Mouse (Mus musculus) MEL (cell line): ENCODE data around the gene Ror1. TPM values are rescaled to one million over a fixed set of nuclear protein-coding genes. Genes with fewer than 3 reads are reported as not detected.

Source experiments
- DNase-seq: peaks from one replicate; pipeline ENCODE4 v3.0.0; 2011; ENCODE audit warnings: low read depth, low spot score
- H3K27ac ChIP-seq: 2 replicates; pipeline ENCODE4 v1.5.1; 2012; ENCODE audit warnings: low read depth, mild to moderate bottlenecking, control low read depth, low read length, moderate library complexity; ENCODE audit not compliant: control insufficient read depth
- H3K27me3 ChIP-seq, 2 experiments: fragments of 150-350 bp in 1 of 2; sonication (generic) in 1 of 2; 2 replicates each; pipeline ENCODE4 v1.6.1; 2012; ENCODE audit warnings: low read length in 2 of 2, mild to moderate bottlenecking in 2 of 2, improper control_type of control experiment in 1 of 2, moderate library complexity in 1 of 2; ENCODE audit not compliant: insufficient read depth in 2 of 2, control insufficient read depth in 1 of 2
- H3K36me3 ChIP-seq, 2 experiments: 2 replicates each; pipeline ENCODE4 v1.6.1; 2012 to 2014; ENCODE audit warnings: low read length in 2 of 2, improper control_type of control experiment in 1 of 2, inconsistent platforms in 1 of 2, mild to moderate bottlenecking in 1 of 2; ENCODE audit not compliant: insufficient read depth in 2 of 2, control insufficient read depth in 1 of 2
- H3K4me1 ChIP-seq, 2 experiments: fragments of 150-350 bp in 1 of 2; sonication (generic) in 1 of 2; 2 replicates each; pipeline ENCODE4 v1.6.1; 2012; ENCODE audit warnings: low read length in 2 of 2, improper control_type of control experiment in 1 of 2, mild to moderate bottlenecking in 1 of 2; ENCODE audit not compliant: insufficient read depth in 2 of 2, control insufficient read depth in 1 of 2
- H3K4me3 ChIP-seq, 2 experiments: fragments of 150-350 bp in 1 of 2; sonication (generic) in 1 of 2; 2 replicates each; pipeline ENCODE4 v1.5.1; 2012; ENCODE audit warnings: low read depth in 2 of 2, low read length in 2 of 2, mild to moderate bottlenecking in 2 of 2, moderate library complexity in 2 of 2, control low read depth in 1 of 2, improper control_type of control experiment in 1 of 2; ENCODE audit not compliant: control insufficient read depth in 1 of 2, insufficient read depth in 1 of 2
- H3K79me2 ChIP-seq: 2 replicates; pipeline ENCODE4 v1.6.1; 2012; ENCODE audit warnings: mild to moderate bottlenecking, low read length, moderate library complexity; ENCODE audit not compliant: control insufficient read depth, poor library complexity, insufficient read depth
- H3K9ac ChIP-seq: 2 replicates; pipeline ENCODE4 v1.6.1; 2012; ENCODE audit warnings: low read depth, mild to moderate bottlenecking, control low read depth, low read length, moderate library complexity; ENCODE audit not compliant: control insufficient read depth, poor library complexity, severe bottlenecking
- H3K9me3 ChIP-seq: fragments of 150-350 bp; sonication (generic); replicated peaks from 2 replicates; pipeline ENCODE4 v1.6.1; 2012; ENCODE audit warnings: mild to moderate bottlenecking, low read length, improper control_type of control experiment, moderate library complexity; ENCODE audit not compliant: insufficient read depth
- CHD2 ChIP-seq: IDR thresholded peaks from 2 replicates; pipeline ENCODE4 v1.6.1; 2011; ENCODE audit warnings: low read length, improper control_type of control experiment
- CTCF ChIP-seq, 3 experiments: IDR thresholded peaks in 2 of 3; conservative IDR thresholded peaks in 1 of 3; 2 replicates each; pipeline ENCODE4 v1.5.1; 2011 to 2012; ENCODE audit warnings: low read length in 3 of 3, low read depth in 2 of 3, mild to moderate bottlenecking in 2 of 3, improper control_type of control experiment in 1 of 3, inconsistent platforms in 1 of 3, mixed read lengths in 1 of 3, moderate library complexity in 1 of 3; ENCODE audit not compliant: control insufficient read depth in 1 of 3, insufficient read depth in 1 of 3, poor library complexity in 1 of 3, severe bottlenecking in 1 of 3
- ELF1 ChIP-seq: IDR thresholded peaks from 2 replicates; pipeline ENCODE4 v1.6.1; 2014; ENCODE audit warnings: low read depth, mild to moderate bottlenecking, inconsistent platforms, low read length, improper control_type of control experiment, moderate library complexity
- GATA1 ChIP-seq: IDR thresholded peaks from 2 replicates; pipeline ENCODE4 v1.6.1; 2011; ENCODE audit warnings: low read depth, low read length, improper control_type of control experiment
- HCFC1 ChIP-seq: IDR thresholded peaks from 2 replicates; pipeline ENCODE4 v1.6.1; 2012; ENCODE audit warnings: low read depth, mild to moderate bottlenecking, inconsistent platforms, low read length, improper control_type of control experiment, moderate library complexity
- KAT2A ChIP-seq: conservative IDR thresholded peaks from 2 replicates; pipeline ENCODE4 v1.6.1; 2012; ENCODE audit warnings: low read depth, low read length, improper control_type of control experiment, inconsistent platforms
- NRF1 ChIP-seq: IDR thresholded peaks from 2 replicates; pipeline ENCODE4 v1.6.1; 2014; ENCODE audit warnings: low read depth, mild to moderate bottlenecking, inconsistent platforms, low read length, improper control_type of control experiment, moderate library complexity; ENCODE audit not compliant: poor library complexity, insufficient read depth, severe bottlenecking
- POLR2A ChIP-seq, 2 experiments: IDR thresholded peaks; 2 replicates each; pipeline ENCODE4 v1.6.1; 2011 to 2012; ENCODE audit warnings: low read length in 2 of 2, mild to moderate bottlenecking in 2 of 2, control low read depth in 1 of 2, improper control_type of control experiment in 1 of 2, low read depth in 1 of 2, moderate library complexity in 1 of 2; ENCODE audit not compliant: control insufficient read depth in 1 of 2, insufficient read depth in 1 of 2, poor library complexity in 1 of 2
- POLR2AphosphoS2 ChIP-seq: IDR thresholded peaks from 2 replicates; pipeline ENCODE4 v1.6.1; 2011; ENCODE audit warnings: low read length, improper control_type of control experiment
- RCOR1 ChIP-seq: IDR thresholded peaks from 2 replicates; pipeline ENCODE4 v1.6.1; 2012; ENCODE audit warnings: low read depth, mild to moderate bottlenecking, inconsistent platforms, low read length, improper control_type of control experiment
- SIN3A ChIP-seq: IDR thresholded peaks from 2 replicates; pipeline ENCODE4 v1.6.1; 2012; ENCODE audit warnings: low read length, improper control_type of control experiment, inconsistent platforms
- TCF12 ChIP-seq: IDR thresholded peaks from 2 replicates; pipeline ENCODE4 v1.6.1; 2014; ENCODE audit warnings: low read depth, mild to moderate bottlenecking, inconsistent platforms, low read length, improper control_type of control experiment, moderate library complexity
- UBTF ChIP-seq: IDR thresholded peaks from 2 replicates; pipeline ENCODE4 v1.6.1; 2012; ENCODE audit warnings: low read depth, mild to moderate bottlenecking, inconsistent platforms, low read length, improper control_type of control experiment, moderate library complexity, borderline replicate concordance; ENCODE audit not compliant: insufficient read depth
- USF2 ChIP-seq, 2 experiments: IDR thresholded peaks; 2 replicates each; pipeline ENCODE4 v1.6.1; 2011 to 2012; ENCODE audit warnings: improper control_type of control experiment in 2 of 2, low read length in 2 of 2, borderline replicate concordance in 1 of 2, inconsistent platforms in 1 of 2, low read depth in 1 of 2, mild to moderate bottlenecking in 1 of 2; ENCODE audit not compliant: insufficient read depth in 1 of 2
- polyA plus RNA-seq, 2 experiments: library from polyadenylated mRNA; stranded (reverse) in 1 of 2; unstranded in 1 of 2; fragments of >175 nt in 1 of 2; fragments of >200 nt in 1 of 2; gene quantifications; 2 replicates each; pipeline versions ENCODE4 v1.2.1 to v1.2.4; 2012; ENCODE audit warnings: low replicate concordance in 2 of 2, low read depth in 1 of 2; ENCODE audit not compliant: insufficient read length in 2 of 2, insufficient read depth in 1 of 2, missing spikeins in 1 of 2
- total RNA-seq: library from RNA; depleted of rRNA; stranded (reverse); fragments of 300-350 nt; gene quantifications from 2 replicates; pipeline ENCODE4 v1.2.3, GENCODE M21; 2012

The Ror1 gene
- total and polyA plus RNA-seq, 3 experiments: not detected

DNA sequence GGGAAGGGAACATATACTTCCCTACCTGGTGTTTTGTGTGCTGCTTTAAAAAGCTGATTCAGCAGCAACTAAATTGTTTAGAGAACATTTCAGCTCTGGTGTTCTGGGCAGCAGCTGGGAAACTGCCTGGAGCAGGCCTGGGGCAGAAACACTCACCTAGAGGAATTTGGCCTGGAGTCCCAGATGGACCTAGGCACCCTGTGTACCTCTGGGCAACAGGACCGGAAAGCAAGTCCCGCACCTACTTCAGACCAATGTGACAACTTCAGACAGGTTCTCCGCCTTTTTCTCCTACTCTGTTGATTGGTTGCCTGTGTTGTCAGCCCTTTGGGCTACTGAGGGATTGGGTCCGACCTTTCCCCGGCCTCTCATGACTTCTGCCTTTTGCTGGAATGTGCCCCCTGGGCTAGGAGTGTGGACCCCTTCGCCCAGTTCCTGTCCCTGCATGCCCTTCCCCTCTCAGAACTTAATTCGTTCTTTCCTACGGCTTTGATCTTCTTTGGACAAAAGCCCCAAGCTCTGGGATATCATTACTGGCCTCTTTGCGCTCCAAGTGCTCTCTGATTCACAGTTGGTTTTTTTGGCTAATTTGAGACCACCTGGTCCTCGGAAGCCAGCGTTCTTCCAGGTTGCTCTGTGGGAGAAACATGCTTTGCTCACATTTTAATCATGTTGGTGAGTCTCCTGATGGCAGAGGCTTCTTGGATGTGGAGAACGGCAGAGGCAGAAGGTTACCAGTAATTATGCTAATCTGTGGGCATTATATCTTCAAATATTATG, 31.1 kb downstream of the Ror1 start:
- Histone ChIP-seq H3K4me3 (no peak overlapping the region), H3K4me1 (no peaks in the 10 kb centered on the region), H3K9me3 (no peaks in the 10 kb centered on the region), H3K27me3 (no peaks in the 10 kb centered on the region), H3K9ac (no peak overlapping the region), H3K79me2 (no peaks in the 10 kb centered on the region), H3K36me3 (no peaks in the 10 kb centered on the region), H3K27ac (no peak overlapping the region)
- TF ChIP-seq POLR2AphosphoS2: no peak
- no peak for TF ChIP-seq SIN3A
- TF ChIP-seq POLR2A (IDR thresholded peaks at IDR 0.05; ENCODE audit: control insufficient read depth in 1 of 2, insufficient read depth in 1 of 2, low read depth in 1 of 2, low read length in 2 of 2, poor library complexity in 1 of 2): no peak
- TF ChIP-seq GATA1: no peak
- TF ChIP-seq CTCF (IDR thresholded peaks at IDR 0.05 in 2 of 3, conservative IDR thresholded peaks at IDR 0.05 in 1 of 3; ENCODE audit: control insufficient read depth in 1 of 3, insufficient read depth in 1 of 3, low read depth in 2 of 3, low read length in 3 of 3, poor library complexity in 1 of 3, severe bottlenecking in 1 of 3): no peak
- TF ChIP-seq TCF12: no peak
- TF ChIP-seq UBTF: no peak
- TF ChIP-seq NRF1: no peak
- TF ChIP-seq USF2 (IDR thresholded peaks at IDR 0.05; ENCODE audit: borderline replicate concordance in 1 of 2, insufficient read depth in 1 of 2, low read depth in 1 of 2, low read length in 2 of 2): no peak
- DNase-seq: no peak

DNA sequence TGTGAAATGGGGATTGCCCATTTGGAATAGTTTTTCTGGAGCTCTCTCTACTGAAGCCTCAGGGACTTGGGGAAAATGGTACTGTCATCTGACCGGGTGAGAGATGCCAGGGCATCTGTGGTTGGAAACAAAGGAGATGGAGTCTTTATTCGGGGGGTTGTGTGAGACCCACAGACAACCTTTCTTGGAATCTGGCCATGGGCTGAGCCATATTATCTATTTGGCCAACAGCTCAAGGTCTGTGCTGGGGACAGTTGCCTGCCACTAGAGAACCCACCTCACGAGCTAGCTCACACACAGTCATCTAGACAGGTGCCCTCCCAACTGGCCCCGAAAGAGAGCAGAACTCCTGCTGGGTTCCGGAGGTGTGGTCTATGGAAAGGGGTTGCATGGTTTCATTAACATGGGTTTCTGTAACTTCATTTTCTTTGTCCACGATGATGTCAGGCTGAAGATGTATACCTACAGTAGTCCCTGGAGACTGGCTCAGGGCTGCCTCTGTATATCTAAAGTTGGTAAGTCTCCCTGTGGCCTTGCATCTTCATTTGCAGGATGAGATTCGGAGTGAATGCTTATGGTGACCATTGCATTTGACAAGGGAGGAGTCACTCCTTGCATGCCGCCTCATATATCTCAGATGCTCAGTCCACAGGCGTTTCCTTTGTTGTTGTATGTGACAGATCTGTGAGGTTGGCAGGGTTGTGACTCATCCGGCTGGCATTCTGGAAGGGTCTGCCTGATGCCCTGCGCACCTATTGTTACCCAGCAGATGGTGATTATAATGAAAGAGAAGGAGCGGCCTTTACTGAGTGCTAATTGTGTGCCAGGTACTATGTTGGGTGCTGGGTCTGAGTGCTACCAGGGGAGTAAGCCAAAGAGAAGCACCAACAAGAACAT, 32.7 kb downstream of the Ror1 start:
- H3K9me3 ChIP-seq: no peaks in the 10 kb centered on the region
- H3K79me2 ChIP-seq: no peaks in the 10 kb centered on the region
- TF ChIP-seq ELF1 (no peak), RCOR1 (no peak), CHD2 (no peak), HCFC1 (no peak), KAT2A (no peak), UBTF (no peak)
- TF ChIP-seq, all 39 proteins: peak for 0
- Histone ChIP-seq H3K36me3 (no peaks in the 10 kb centered on the region), H3K27ac (no peak overlapping the region), H3K4me3 (no peak overlapping the region), H3K27me3 (no peaks in the 10 kb centered on the region), H3K4me1 (no peaks in the 10 kb centered on the region), H3K9ac (no peak overlapping the region)
- no peak for DNase-seq
